Mouse (Mus musculus): ENCODE results near the gene Tor1b. TPM values are rescaled to one million over a fixed set of nuclear protein-coding genes. Genes with fewer than 3 reads are reported as not detected.

Gene Tor1b
- polyA plus RNA-seq (2014; fragmentation: Illumina TruSeq; extraction: RNeasy Lipid Tissue Mini Kit (QIAGEN cat#74804); ENCODE audit: low read depth, low replicate concordance): 28.6 TPM

DNA sequence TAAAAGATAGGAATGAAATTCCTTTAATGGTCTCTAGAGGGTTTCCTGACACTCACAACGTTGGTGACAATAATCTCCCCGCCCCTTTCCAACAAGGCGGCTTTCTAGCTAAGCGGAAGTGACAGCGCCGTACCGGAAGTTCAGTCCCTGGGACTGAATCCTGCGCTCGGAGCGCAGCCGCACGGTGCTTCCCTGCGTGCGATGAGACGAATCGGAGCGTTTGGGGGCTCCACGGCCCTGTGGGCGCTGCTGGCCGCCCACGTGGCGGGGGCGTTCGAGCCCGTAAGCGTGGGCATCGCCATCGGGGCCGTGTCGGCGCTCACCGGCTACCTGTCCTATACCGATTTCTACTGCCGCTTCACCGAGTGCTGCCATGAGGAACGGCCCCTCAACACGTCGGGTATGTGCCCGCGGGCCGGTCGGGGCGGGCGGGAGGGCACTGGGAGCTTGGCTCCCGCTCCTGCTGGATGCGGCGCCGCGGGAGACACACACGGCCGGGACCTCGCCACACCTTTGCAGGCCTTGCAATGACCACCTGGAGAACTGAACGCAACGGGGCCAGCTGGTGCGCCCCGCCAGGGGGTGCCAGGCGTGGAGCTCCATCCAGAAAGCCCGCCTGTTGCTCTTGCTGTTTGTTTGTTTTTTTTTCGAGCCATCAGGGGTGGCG is at the start of gene Tor1b:
TSS of gene Tor1b (plus strand) at position 136 of the 667 bp plus-strand sequence.

GRCm38 (mm10) chr2:30929483-30930045 is 23.2 kb upstream of the Tor1b start, which contains the start of gene Ptges:
Gene Ptges, minus strand, starts transcription at chr2:30929863.

GRCm38 (mm10) chr2:30967352-30968327 is 14.9 kb downstream of the Tor1b start, which contains the start of gene Tor1a:
Gene Tor1a, minus strand, starts transcription at chr2:30967933.

GRCm38 (mm10) chr2:30981790-30982513 is 29.2 kb downstream of the Tor1b start, which contains the start of the genes BC005624 and Usp20:
Gene BC005624, minus strand, starts transcription at chr2:30982201.
Gene Usp20, plus strand, starts transcription at chr2:30982279.

Other genes starting within 250 kb of the Tor1b start
- gene 1700001O22Rik, start 149.3 kb upstream of the Tor1b start, polyA plus RNA-seq (2014; fragmentation: Illumina TruSeq; extraction: RNeasy Lipid Tissue Mini Kit (QIAGEN cat#74804); ENCODE audit: low read depth, low replicate concordance): 0.94 TPM
- gene Ntmt1, start 145.1 kb upstream of the Tor1b start, polyA plus RNA-seq (2014; fragmentation: Illumina TruSeq; extraction: RNeasy Lipid Tissue Mini Kit (QIAGEN cat#74804); ENCODE audit: low read depth, low replicate concordance): 24.4 TPM
- gene Asb6, start 122.6 kb upstream of the Tor1b start, polyA plus RNA-seq (2014; fragmentation: Illumina TruSeq; extraction: RNeasy Lipid Tissue Mini Kit (QIAGEN cat#74804); ENCODE audit: low read depth, low replicate concordance): 8.7 TPM
- 1.5 TPM for gene Prrx2, start 118.0 kb upstream of the Tor1b start, polyA plus RNA-seq (2014; fragmentation: Illumina TruSeq; extraction: RNeasy Lipid Tissue Mini Kit (QIAGEN cat#74804); ENCODE audit: low read depth, low replicate concordance)
- 2.0 TPM for gene Ptges, start 23.1 kb upstream of the Tor1b start, polyA plus RNA-seq (2014; fragmentation: Illumina TruSeq; extraction: RNeasy Lipid Tissue Mini Kit (QIAGEN cat#74804); ENCODE audit: low read depth, low replicate concordance)
- 17.3 TPM for gene Tor1a, start 15.0 kb downstream of the Tor1b start, polyA plus RNA-seq (2014; fragmentation: Illumina TruSeq; extraction: RNeasy Lipid Tissue Mini Kit (QIAGEN cat#74804); ENCODE audit: low read depth, low replicate concordance)
- gene BC005624, start 29.2 kb downstream of the Tor1b start, polyA plus RNA-seq (2014; fragmentation: Illumina TruSeq; extraction: RNeasy Lipid Tissue Mini Kit (QIAGEN cat#74804); ENCODE audit: low read depth, low replicate concordance): 32.4 TPM
- gene Usp20, start 29.3 kb downstream of the Tor1b start, polyA plus RNA-seq (2014; fragmentation: Illumina TruSeq; extraction: RNeasy Lipid Tissue Mini Kit (QIAGEN cat#74804); ENCODE audit: low read depth, low replicate concordance): 39.1 TPM
- 43.1 TPM for gene Fnbp1, start 189.0 kb downstream of the Tor1b start, polyA plus RNA-seq (2014; fragmentation: Illumina TruSeq; extraction: RNeasy Lipid Tissue Mini Kit (QIAGEN cat#74804); ENCODE audit: low read depth, low replicate concordance)
- gene Gpr107, start 199.4 kb downstream of the Tor1b start, polyA plus RNA-seq (2014; fragmentation: Illumina TruSeq; extraction: RNeasy Lipid Tissue Mini Kit (QIAGEN cat#74804); ENCODE audit: low read depth, low replicate concordance): 18.9 TPM